Mouse (Mus musculus) heart, adult 2 months (tissue): Measurements from ENCODE around the gene Gh. TPM values are rescaled to one million over a fixed set of nuclear protein-coding genes. Genes with fewer than 3 reads are reported as not detected.

Experiments
- DNase-seq, 2 experiments: peaks; one replicate each; pipeline ENCODE4 v3.0.0; 2021
- H3K27ac ChIP-seq: fragments of 200-600 bp; 2 replicates; pipeline ENCODE4 v1.8.1; 2022
- H3K27me3 ChIP-seq: fragments of 200-500 bp; 2 replicates; pipeline ENCODE4 v1.6.1; 2012; ENCODE audit warnings: mild to moderate bottlenecking, low read length, inconsistent platforms, mixed read lengths; ENCODE audit not compliant: control insufficient read depth, insufficient read depth
- H3K36me3 ChIP-seq: fragments of 200-500 bp; 2 replicates; pipeline ENCODE4 v1.6.1; 2012; ENCODE audit warnings: low read length, inconsistent platforms; ENCODE audit not compliant: control insufficient read depth, insufficient read depth
- H3K4me1 ChIP-seq: fragments of 200-500 bp; 2 replicates; pipeline ENCODE4 v1.6.1; 2011; ENCODE audit warnings: low read length; ENCODE audit not compliant: control insufficient read depth, insufficient read depth
- H3K4me3 ChIP-seq: fragments of 200-600 bp; 2 replicates; pipeline ENCODE4 v1.8.1; 2022
- H3K79me2 ChIP-seq: fragments of 200-500 bp; replicated peaks from 2 replicates; pipeline ENCODE4 v1.6.1; 2012; ENCODE audit warnings: mild to moderate bottlenecking, inconsistent platforms, low read length, moderate library complexity, mixed read lengths; ENCODE audit not compliant: control insufficient read depth, insufficient read depth
- H3K9ac ChIP-seq: fragments of 200-500 bp; 2 replicates; pipeline ENCODE4 v1.6.1; 2012; ENCODE audit warnings: low read depth, mild to moderate bottlenecking, control low read depth, inconsistent platforms, low read length, mixed read lengths
- CTCF ChIP-seq: fragments of 200-600 bp; IDR thresholded peaks from 2 replicates; pipeline ENCODE4 v1.8.1; 2022; ENCODE audit warnings: antibody characterized with exemption, mild to moderate bottlenecking, moderate library complexity
- EP300 ChIP-seq: fragments of 200-500 bp; IDR thresholded peaks from 2 replicates; pipeline ENCODE4 v1.6.1; 2011; ENCODE audit warnings: low read depth, low read length, control low read depth; ENCODE audit not compliant: insufficient read depth
- POLR2A ChIP-seq: fragments of 200-500 bp; IDR thresholded peaks from 2 replicates; pipeline ENCODE4 v1.6.1; 2011; ENCODE audit warnings: mild to moderate bottlenecking, low read depth, low read length, control low read depth; ENCODE audit not compliant: insufficient read depth
- WGBS: fragments of 180-500 bp; shearing (Covaris S2); methylation state at CpG from one replicate; pipeline ENCODE4 v1.1.7; 2018; 5-methylcytosine and 5-hydroxymethylcytosine counted together
- intact Hi-C: fragments of 180-260 bp; cut with DNase I; formaldehyde crosslinking; loops from one replicate; pipeline ENCODE4 v1.15.1; 2025
- polyA plus RNA-seq: library from polyadenylated mRNA; depleted of rRNA; stranded (reverse); fragments of >200 nt; gene quantifications from 2 replicates; pipeline ENCODE4 v1.2.3, GENCODE M21; 2012; rRNA removed
- total RNA-seq, 2 experiments: library from RNA; stranded (reverse); gene quantifications; 2 replicates each; pipeline ENCODE4 v1.2.3; 2021

Gh gene
- total and polyA plus RNA-seq, 3 experiments = not detected

DNA sequence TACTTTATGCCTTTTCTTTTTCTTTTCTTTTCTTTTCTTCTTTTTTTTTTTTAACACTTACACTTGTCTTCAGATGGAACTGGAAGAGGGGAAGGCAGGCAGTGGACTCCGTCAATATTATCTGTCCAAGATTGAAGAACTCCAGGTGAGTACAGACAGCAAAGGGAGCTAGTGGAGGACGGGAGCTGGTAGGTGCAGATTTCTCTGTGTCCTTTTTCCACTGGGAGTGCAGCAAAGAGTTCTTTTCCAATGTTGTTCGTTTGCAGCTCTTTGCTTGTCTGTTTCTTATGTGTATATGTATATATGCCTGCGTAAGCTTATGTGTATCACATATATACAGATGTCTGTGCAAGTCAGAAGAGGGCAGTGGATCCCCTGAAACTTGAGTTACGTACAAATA is 44.9 kb downstream of the Gh start:
- intact Hi-C loops = loop anchor here (2.0 kb wide), 1 partner anchor 14 kb away; no protein-coding TSS in a partner anchor
- no peak for DNase-seq

DNA sequence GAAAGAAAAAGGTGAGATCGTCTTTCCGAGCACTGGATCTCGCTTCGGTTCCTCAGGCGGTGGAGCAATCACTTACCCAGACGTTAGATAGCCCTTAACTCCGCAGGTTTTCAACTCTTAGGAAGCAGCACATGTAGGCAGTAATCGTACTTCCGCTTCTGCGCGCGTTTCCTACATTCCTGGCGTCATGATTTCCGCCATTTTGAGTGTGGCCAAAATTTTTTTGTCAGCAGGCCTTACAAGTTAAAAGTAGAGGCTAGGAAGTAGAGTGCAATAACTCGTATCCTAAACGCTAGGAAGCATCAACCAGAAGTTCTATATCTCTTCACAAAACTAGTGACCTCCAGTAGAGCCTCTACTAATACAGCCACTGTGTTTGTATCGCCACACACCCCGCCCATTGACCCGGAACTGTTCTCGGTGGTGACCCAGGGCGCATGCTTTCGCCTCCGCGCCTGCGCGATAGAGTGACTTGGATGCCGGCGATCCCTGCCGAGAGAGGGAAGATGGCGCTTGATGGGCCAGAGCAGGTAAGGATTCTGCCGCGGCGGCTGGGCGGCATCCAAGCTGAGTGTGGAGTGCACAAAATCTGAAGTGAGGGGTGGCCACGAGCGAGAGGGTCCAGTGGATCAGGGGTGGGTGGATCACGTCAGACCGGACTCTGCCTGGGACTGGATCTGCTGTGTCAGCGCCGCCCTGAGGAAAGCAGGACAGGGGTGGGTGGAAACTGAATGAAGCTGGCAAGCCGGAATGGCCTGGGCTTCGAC is 45.8 kb downstream of the Gh start, which contains the start of the genes Ftsj3 and Psmc5:
Ftsj3 (minus strand) TSS at position 395 of the 767 bp plus-strand sequence.
Psmc5 (plus strand) TSS at position 470 of the 767 bp plus-strand sequence.
- Histone ChIP-seq H3K9ac (peak within 1 kb of the TSS; percentile 89), H3K27ac (peak within 1 kb of the TSS; percentile 83), H3K27me3 (no peaks in the 10 kb centered on the region), H3K36me3 (peaks cover 2% of the 10 kb centered on the region), H3K79me2 (no peaks in the 10 kb centered on the region), H3K4me1 (peaks cover 5% of the 10 kb centered on the region), H3K4me3 (peak within 1 kb of the TSS; percentile 71)
- DNase-seq = peak; percentile 97 to 99
- intact Hi-C loops = loop anchor here (2.0 kb wide), 1 partner anchor 15 kb away; no protein-coding TSS in a partner anchor
- TF ChIP-seq CTCF = no peak
- peak; percentile 89 for TF ChIP-seq POLR2A
- TF ChIP-seq EP300 = no peak
- under 1% methylated on average over 42 of the region's 42 CpGs for WGBS

More for the DNA sequence above, 44.9 kb downstream of the Gh start:
- Histone ChIP-seq H3K36me3 (peaks cover 2% of the 10 kb centered on the region), H3K4me3 (peak overlapping the region; percentile 71), H3K9ac (no peak overlapping the region), H3K79me2 (no peaks in the 10 kb centered on the region), H3K4me1 (peaks cover 5% of the 10 kb centered on the region), H3K27me3 (no peaks in the 10 kb centered on the region), H3K27ac (peak overlapping the region; percentile 83)
- TF ChIP-seq EP300 (no peak), CTCF (peak; percentile 61)
- 45% methylated on average over 5 of the region's 5 CpGs for WGBS

DNA sequence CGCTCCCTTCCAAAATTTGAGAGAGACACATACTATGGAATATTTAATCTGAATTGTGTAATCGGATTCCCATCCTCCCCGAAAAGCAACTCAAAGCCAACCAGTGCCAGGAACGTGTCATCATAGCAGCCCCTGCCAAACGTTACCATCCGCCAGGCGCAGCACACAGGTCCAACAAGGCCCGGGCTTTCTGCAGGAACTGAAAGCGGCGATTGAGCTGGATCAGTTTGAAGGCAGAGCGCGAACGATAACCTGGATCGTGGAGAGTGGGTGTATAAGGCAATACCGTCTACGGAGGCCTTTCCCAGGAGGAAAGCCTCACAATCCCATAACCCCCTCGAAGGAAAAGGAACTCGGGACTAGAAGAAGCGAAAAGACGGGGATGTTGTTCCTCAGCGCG is 46.5 kb downstream of the Gh start:
- Histone ChIP-seq H3K36me3 (peaks cover 2% of the 10 kb centered on the region), H3K79me2 (no peaks in the 10 kb centered on the region), H3K9ac (peak overlapping the region; percentile 56), H3K4me1 (peaks cover 5% of the 10 kb centered on the region), H3K4me3 (peak overlapping the region; percentile 71), H3K27ac (peak overlapping the region; percentile 83), H3K27me3 (no peaks in the 10 kb centered on the region)
- under 1% methylated on average over 22 of the region's 22 CpGs for WGBS
- TF ChIP-seq POLR2A (no peak), EP300 (no peak), CTCF (no peak)
- intact Hi-C loops = no loop called here
- no peak for DNase-seq

DNA sequence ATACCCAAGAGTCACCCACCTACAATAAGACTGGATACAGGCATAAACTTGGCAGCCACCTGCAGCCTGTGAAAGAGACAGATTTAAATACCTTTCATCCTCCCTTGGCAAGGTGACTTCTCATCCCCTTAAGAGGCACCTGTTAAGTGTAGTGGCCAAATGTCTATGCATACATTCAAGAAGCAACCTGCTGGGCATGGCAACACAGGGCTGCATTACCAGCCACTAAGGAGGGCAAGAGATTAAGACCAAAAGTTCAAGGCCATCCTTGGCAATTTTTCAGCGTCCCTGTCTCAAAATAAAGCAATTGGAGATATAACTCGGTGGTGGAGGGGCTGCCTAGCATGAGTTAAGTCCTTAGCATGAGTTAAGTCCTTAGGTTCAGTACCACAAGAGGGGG is 46.9 kb downstream of the Gh start:
- H3K4me1 ChIP-seq = peaks cover 5% of the 10 kb centered on the region
- peaks cover 2% of the 10 kb centered on the region for H3K36me3 ChIP-seq
- TF ChIP-seq POLR2A (no peak), EP300 (no peak)
- no peaks in the 10 kb centered on the region for H3K79me2 ChIP-seq
- intact Hi-C loops = no loop called here
- WGBS = 9% methylated on average over 2 of the region's 2 CpGs
- H3K9ac ChIP-seq = no peak overlapping the region
- no peak for DNase-seq
- no peaks in the 10 kb centered on the region for H3K27me3 ChIP-seq
- peak overlapping the region; percentile 71 for H3K4me3 ChIP-seq
- no peak overlapping the region for H3K27ac ChIP-seq

Other genes starting within 250 kb of the Gh start
- gene Taco1, start 235.8 kb downstream of the Gh start, total RNA-seq = 10 to 100 TPM; 56.4 to 59.6 TPM
- 32.8 and 45.3 TPM in 2 replicates for gene Taco1, start 235.8 kb downstream of the Gh start, polyA plus RNA-seq
- gene Map3k3, start 217.3 kb downstream of the Gh start, total RNA-seq = 10 to 100 TPM; 36.0 to 38.9 TPM
- gene Map3k3, start 217.3 kb downstream of the Gh start, polyA plus RNA-seq = 25.1 and 39.8 TPM in 2 replicates
- gene Gm10840, start 141.0 kb downstream of the Gh start, total RNA-seq = not detected
- gene Gm10840, start 141.0 kb downstream of the Gh start, polyA plus RNA-seq = not detected in 2 replicates
- gene Limd2, start 141.0 kb downstream of the Gh start, total RNA-seq = 1 to 10 TPM; 3.6 to 4.7 TPM
- 10.0 and 11.5 TPM in 2 replicates for gene Limd2, start 141.0 kb downstream of the Gh start, polyA plus RNA-seq
- 1 to 10 TPM; 6.2 to 7.0 TPM for gene Strada, start 99.7 kb downstream of the Gh start, total RNA-seq
- gene Strada, start 99.7 kb downstream of the Gh start, polyA plus RNA-seq = 16.9 and 21.8 TPM in 2 replicates
- gene Ccdc47, start 85.5 kb downstream of the Gh start, total RNA-seq = 10 to 100 TPM; 78.1 to 82.2 TPM
- 23.7 and 47.4 TPM in 2 replicates for gene Ccdc47, start 85.5 kb downstream of the Gh start, polyA plus RNA-seq
- 10 to 100 TPM; 23.5 to 27.5 TPM for gene Ddx42, start 84.9 kb downstream of the Gh start, total RNA-seq
- 6.0 and 11.9 TPM in 2 replicates for gene Ddx42, start 84.9 kb downstream of the Gh start, polyA plus RNA-seq
- 10 to 100 TPM; 20.2 to 21.6 TPM for gene Ftsj3, start 45.8 kb downstream of the Gh start, total RNA-seq
- gene Ftsj3, start 45.8 kb downstream of the Gh start, polyA plus RNA-seq = 10.2 and 15.2 TPM in 2 replicates
- 100 to 1,000 TPM in 1 of 2 experiments, 10 to 100 TPM in 1; 91.8 to 104 TPM for gene Psmc5, start 45.7 kb downstream of the Gh start, total RNA-seq
- gene Psmc5, start 45.7 kb downstream of the Gh start, polyA plus RNA-seq = 54.5 and 83.5 TPM in 2 replicates
- 10 to 100 TPM; 16.6 to 17.2 TPM for gene Smarcd2, start 28.9 kb downstream of the Gh start, total RNA-seq
- 39.2 and 49.2 TPM in 2 replicates for gene Smarcd2, start 28.9 kb downstream of the Gh start, polyA plus RNA-seq
- gene Tcam1, start 25.2 kb downstream of the Gh start, total RNA-seq = not detected
- gene Tcam1, start 25.2 kb downstream of the Gh start, polyA plus RNA-seq = 0.10 TPM in 1 of 2 replicates, not detected in the other
- 1 to 10 TPM; 1.7 to 3.0 TPM for gene Cd79b, start 12.9 kb upstream of the Gh start, total RNA-seq
- 3.4 and 10.1 TPM in 2 replicates for gene Cd79b, start 12.9 kb upstream of the Gh start, polyA plus RNA-seq
- 10 to 100 TPM; 22.1 to 22.8 TPM for gene Scn4a, start 51.4 kb upstream of the Gh start, total RNA-seq
- gene Scn4a, start 51.4 kb upstream of the Gh start, polyA plus RNA-seq = 11.9 and 20.7 TPM in 2 replicates
- under 1 TPM; 0.37 to 0.48 TPM for gene Prr29, start 63.6 kb upstream of the Gh start, total RNA-seq
- 7.9 and 10.4 TPM in 2 replicates for gene Prr29, start 63.6 kb upstream of the Gh start, polyA plus RNA-seq
- gene Icam2, start 86.2 kb upstream of the Gh start, total RNA-seq = 10 to 100 TPM; 22.0 to 22.4 TPM
- gene Icam2, start 86.2 kb upstream of the Gh start, polyA plus RNA-seq = 46.8 and 60.4 TPM in 2 replicates
- 10 to 100 TPM; 10.2 to 13.9 TPM for gene Ern1, start 186.0 kb upstream of the Gh start, total RNA-seq
- 6.4 and 9.8 TPM in 2 replicates for gene Ern1, start 186.0 kb upstream of the Gh start, polyA plus RNA-seq